Mouse (Mus musculus) cerebellum, adult 18-20 months (tissue): ENCODE measurements around the gene Txndc11.
"Not testable (repeated sequence)": the region's sequence is repeated elsewhere in the genome, so short reads cannot be mapped to it uniquely, and the experiment has no call there.

Source experiments
- DNase-seq, 2 experiments: peaks; one replicate each; pipeline ENCODE4 v3.0.0; 2021

Gene Txndc11

GRCm38 (mm10) chr16:11134348-11135344 lies at the start of gene Txndc11:
TSS of gene Txndc11 (minus strand) at chr16:11134650.
- DNase-seq, result peak; percentile 100

GRCm38 (mm10) chr16:11177404-11177803 lies 43.0 kb upstream of the Txndc11 start:
- DNase-seq, result no peak

- no peak for DNase-seq
Measured at GRCm38 (mm10) chr16:11176884-11177244, 42.4 kb upstream of the Txndc11 start.

GRCm38 (mm10) chr16:11176208-11176883 lies 41.9 kb upstream of the Txndc11 start, which contains the start of gene Zc3h7a:
TSS of gene Zc3h7a (minus strand) at chr16:11176393.
- DNase-seq, result peak; percentile 92 to 94

- peak in 1 of 2 experiments; percentile 53 for DNase-seq
Measured at GRCm38 (mm10) chr16:11175489-11176207, 41.2 kb upstream of the Txndc11 start.

- DNase-seq, result no peak
Measured at GRCm38 (mm10) chr16:11175100-11175488, 40.6 kb upstream of the Txndc11 start.

GRCm38 (mm10) chr16:11174671-11175081 lies 40.2 kb upstream of the Txndc11 start:
- peak; percentile 46 to 55 for DNase-seq

GRCm38 (mm10) chr16:11171679-11172078 lies 37.2 kb upstream of the Txndc11 start:
- no peak for DNase-seq

GRCm38 (mm10) chr16:11166431-11166830 lies 32.0 kb upstream of the Txndc11 start:
- no peak for DNase-seq

GRCm38 (mm10) chr16:11164695-11165255 lies 30.3 kb upstream of the Txndc11 start:
- no peak for DNase-seq

- DNase-seq, result not testable (repeated sequence)
Measured at GRCm38 (mm10) chr16:11157721-11158120, 23.3 kb upstream of the Txndc11 start.

- no peak for DNase-seq
Measured at GRCm38 (mm10) chr16:11154500-11154899, 20.1 kb upstream of the Txndc11 start.

- DNase-seq, result peak; percentile 98 to 100
Measured at GRCm38 (mm10) chr16:11143706-11144483, 9.4 kb upstream of the Txndc11 start.

GRCm38 (mm10) chr16:11133476-11134347 lies 738 bp downstream of the Txndc11 start:
- DNase-seq, result peak in 1 of 2 experiments; percentile 40

GRCm38 (mm10) chr16:11132839-11133238 lies 1.6 kb downstream of the Txndc11 start:
- no peak for DNase-seq

- DNase-seq, result peak; percentile 69 to 72
Measured at GRCm38 (mm10) chr16:11128301-11128700, 6.1 kb downstream of the Txndc11 start.

- peak; percentile 72 to 80 for DNase-seq
Measured at GRCm38 (mm10) chr16:11125371-11125770, 9.1 kb downstream of the Txndc11 start.

GRCm38 (mm10) chr16:11124110-11124509 lies 10.3 kb downstream of the Txndc11 start:
- DNase-seq, result no peak

GRCm38 (mm10) chr16:11122625-11123024 lies 11.8 kb downstream of the Txndc11 start:
- no peak for DNase-seq

- peak in 1 of 2 experiments; percentile 32 for DNase-seq
Measured at GRCm38 (mm10) chr16:11109198-11109740, 25.2 kb downstream of the Txndc11 start.
